Comparison of ENCODE assay signal across 26 mouse cellular contexts in genomic region chr11:6859096-6859495, GRCm38 (mm10). TPM values are rescaled to one million over a fixed set of nuclear protein-coding genes. Genes with fewer than 3 reads are reported as not detected.
DNase-seq lines count a peak whose midpoint lies in the region; ATAC-seq and TF ChIP-seq lines count a peak whose summit lies in the region.
"Had no signal": no experiment of that assay in that cellular context is flagged by ENCODE, and none has a peak within 500 bp of the region (broad histone marks: within the 10 kb centered on the region; RNA-seq: fewer than 3 reads in every experiment).

No protein-coding gene starts in this region.

- H3K36me3 ChIP-seq in hindbrain, embryonic 10.5 days: no peaks in the 10 kb centered on the region
- no peaks in the 10 kb centered on the region for H3K36me3 ChIP-seq in hindbrain, embryonic 12.5 days
- no peaks in the 10 kb centered on the region for H3K36me3 ChIP-seq in midbrain, embryonic 10.5 days
- H3K36me3 ChIP-seq in midbrain, embryonic 14.5 days (ENCODE audit: control insufficient read depth, insufficient read depth, low read length): no peaks in the 10 kb centered on the region
- no peaks in the 10 kb centered on the region for H3K36me3 ChIP-seq in stomach, embryonic 16.5 days (ENCODE audit: control insufficient read depth, insufficient read depth, low read length)
- H3K36me3 ChIP-seq in stomach, postnatal 0 days (ENCODE audit: control insufficient read depth, insufficient read depth, low read length): no peaks in the 10 kb centered on the region
- H3K36me3 ChIP-seq: embryonic facial prominence, embryonic 12.5 days; forebrain, embryonic 12.5 days; heart, embryonic 13.5 days had no signal

- DNase-seq in hindbrain, embryonic 10.5 days (ENCODE audit: low spot score): no peak
- DNase-seq in midbrain, embryonic 10.5 days (ENCODE audit: low spot score): no peak
- no peak for DNase-seq in midbrain, embryonic 14.5 days
- no peak for DNase-seq in stomach, postnatal 0 days (ENCODE audit: low spot score)
- DNase-seq in gastrocnemius, adult 8-10 months (ENCODE audit: low spot score in 2 of 2): no peak
- DNase-seq: adrenal gland, postnatal 10 days; cerebellum, adult 11 months; cerebellum, adult 8-10 months; cerebellum, postnatal 25 days; gastrocnemius, postnatal 14 days; heart, postnatal 36 days had no signal

- no peak overlapping the region for H3K9ac ChIP-seq in hindbrain, embryonic 12.5 days
- H3K9ac ChIP-seq in midbrain, embryonic 14.5 days (replicated peaks; ENCODE audit: low read length): no peak overlapping the region
- no peak overlapping the region for H3K9ac ChIP-seq in stomach, embryonic 16.5 days (ENCODE audit: low read length)
- H3K9ac ChIP-seq in stomach, postnatal 0 days (ENCODE audit: low read length): no peak overlapping the region
- H3K9ac ChIP-seq: embryonic facial prominence, embryonic 12.5 days; forebrain, embryonic 12.5 days; heart, embryonic 13.5 days had no signal

- no peak for ATAC-seq in hindbrain, embryonic 12.5 days (ENCODE audit: low FRiP score)
- no peak for ATAC-seq in midbrain, embryonic 14.5 days (ENCODE audit: low FRiP score, low TSS enrichment)
- 0 out of 2 replicates have a peak, but pooled peaks have one; percentile 13 for ATAC-seq in stomach, embryonic 16.5 days (ENCODE audit: insufficient read depth, low FRiP score)
- no peak for ATAC-seq in stomach, postnatal 0 days (ENCODE audit: low FRiP score, low TSS enrichment)
- ATAC-seq in erythroid progenitor cell, adult 5-6 weeks (replicated peaks; ENCODE audit: low FRiP score, poor library complexity, severe bottlenecking): no peak

- no peak overlapping the region for H3K4me3 ChIP-seq in hindbrain, embryonic 10.5 days
- H3K4me3 ChIP-seq in hindbrain, embryonic 12.5 days: no peak overlapping the region
- no peak overlapping the region for H3K4me3 ChIP-seq in midbrain, embryonic 10.5 days
- no peak overlapping the region for H3K4me3 ChIP-seq in midbrain, embryonic 14.5 days (replicated peaks; ENCODE audit: low read depth, low read length)
- H3K4me3 ChIP-seq in stomach, embryonic 16.5 days (replicated peaks; ENCODE audit: low read length): no peak overlapping the region
- no peak overlapping the region for H3K4me3 ChIP-seq in stomach, postnatal 0 days (ENCODE audit: low read depth, low read length)
- H3K4me3 ChIP-seq: embryonic facial prominence, embryonic 12.5 days; forebrain, embryonic 12.5 days; heart, embryonic 13.5 days had no signal

- WGBS in hindbrain, embryonic 10.5 days: 92% methylated on average over 8 of the region's 8 CpGs
- 93% methylated on average over 8 of the region's 8 CpGs for WGBS in hindbrain, embryonic 12.5 days
- 93% methylated on average over 8 of the region's 8 CpGs for WGBS in midbrain, embryonic 10.5 days
- 89% methylated on average over 8 of the region's 8 CpGs for WGBS in midbrain, embryonic 14.5 days
- WGBS in stomach, embryonic 16.5 days: 85% methylated on average over 8 of the region's 8 CpGs
- 89% methylated on average over 8 of the region's 8 CpGs for WGBS in stomach, postnatal 0 days

- no peaks in the 10 kb centered on the region for H3K27me3 ChIP-seq in hindbrain, embryonic 10.5 days (ENCODE audit: insufficient read depth, poor library complexity, severe bottlenecking)
- no peaks in the 10 kb centered on the region for H3K27me3 ChIP-seq in hindbrain, embryonic 12.5 days
- no peaks in the 10 kb centered on the region for H3K27me3 ChIP-seq in midbrain, embryonic 10.5 days (ENCODE audit: low read depth, poor library complexity, severe bottlenecking)
- H3K27me3 ChIP-seq in midbrain, embryonic 14.5 days (ENCODE audit: control insufficient read depth, insufficient read depth, low read length): no peaks in the 10 kb centered on the region
- H3K27me3 ChIP-seq in stomach, embryonic 16.5 days (ENCODE audit: control insufficient read depth, insufficient read depth, low read length): no peaks in the 10 kb centered on the region
- H3K27me3 ChIP-seq in stomach, postnatal 0 days (ENCODE audit: control insufficient read depth, insufficient read depth, low read length): no peaks in the 10 kb centered on the region
- H3K27me3 ChIP-seq: embryonic facial prominence, embryonic 12.5 days; forebrain, embryonic 12.5 days; heart, embryonic 13.5 days had no signal

- no peak for TF ChIP-seq CTCF in stomach, postnatal 0 days (IDR thresholded peaks at IDR 0.05; ENCODE audit: low read depth)

- no peak for TF ChIP-seq EP300 in stomach, postnatal 0 days (optimal IDR thresholded peaks at IDR 0.05)

- peak overlapping the region; percentile 81 for H3K27ac ChIP-seq in hindbrain, embryonic 10.5 days
- H3K27ac ChIP-seq in hindbrain, embryonic 12.5 days: no peak overlapping the region
- peak overlapping the region; percentile 78 for H3K27ac ChIP-seq in midbrain, embryonic 10.5 days (replicated peaks)
- no peak overlapping the region for H3K27ac ChIP-seq in midbrain, embryonic 14.5 days (replicated peaks; ENCODE audit: low read depth, low read length)
- no peak overlapping the region for H3K27ac ChIP-seq in stomach, embryonic 16.5 days (ENCODE audit: low read length)
- no peak overlapping the region for H3K27ac ChIP-seq in stomach, postnatal 0 days (replicated peaks)
- H3K27ac ChIP-seq: embryonic facial prominence, embryonic 12.5 days; heart, embryonic 13.5 days had no signal

- peaks cover 28% of the 10 kb centered on the region for H3K4me1 ChIP-seq in hindbrain, embryonic 10.5 days (replicated peaks)
- peaks cover 18% of the 10 kb centered on the region for H3K4me1 ChIP-seq in hindbrain, embryonic 12.5 days
- H3K4me1 ChIP-seq in midbrain, embryonic 10.5 days: peaks cover 21% of the 10 kb centered on the region
- H3K4me1 ChIP-seq in midbrain, embryonic 14.5 days (ENCODE audit: control insufficient read depth, insufficient read depth, low read length): peaks cover 8% of the 10 kb centered on the region; the same call in 1 of the 2 replicates
- no peaks in the 10 kb centered on the region for H3K4me1 ChIP-seq in stomach, embryonic 16.5 days (ENCODE audit: control insufficient read depth, insufficient read depth, low read length)
- H3K4me1 ChIP-seq in stomach, postnatal 0 days (replicated peaks; ENCODE audit: control insufficient read depth, insufficient read depth): no peaks in the 10 kb centered on the region

- H3K4me2 ChIP-seq in hindbrain, embryonic 12.5 days (replicated peaks): no peak overlapping the region
- H3K4me2 ChIP-seq in midbrain, embryonic 14.5 days (ENCODE audit: low read length): no peak overlapping the region
- H3K4me2 ChIP-seq in stomach, embryonic 16.5 days (ENCODE audit: low read depth, low read length): no peak overlapping the region
- H3K4me2 ChIP-seq in stomach, postnatal 0 days (replicated peaks; ENCODE audit: low read depth): no peak overlapping the region
- H3K4me2 ChIP-seq: embryonic facial prominence, embryonic 12.5 days; forebrain, embryonic 12.5 days; heart, embryonic 13.5 days had no signal

- no peaks in the 10 kb centered on the region for H3K9me3 ChIP-seq in hindbrain, embryonic 10.5 days
- no peaks in the 10 kb centered on the region for H3K9me3 ChIP-seq in hindbrain, embryonic 12.5 days (replicated peaks)
- H3K9me3 ChIP-seq in midbrain, embryonic 10.5 days (replicated peaks): no peaks in the 10 kb centered on the region
- H3K9me3 ChIP-seq in midbrain, embryonic 14.5 days (ENCODE audit: control insufficient read depth, low read length): no peaks in the 10 kb centered on the region
- no peaks in the 10 kb centered on the region for H3K9me3 ChIP-seq in stomach, embryonic 16.5 days (replicated peaks; ENCODE audit: control insufficient read depth, low read length)
- no peaks in the 10 kb centered on the region for H3K9me3 ChIP-seq in stomach, postnatal 0 days (ENCODE audit: control insufficient read depth, low read length)
- H3K9me3 ChIP-seq: embryonic facial prominence, embryonic 12.5 days; forebrain, embryonic 12.5 days; heart, embryonic 13.5 days had no signal

RNA-seq across cellular contexts. Expression of gene Gm11983, which starts 21.6 kb away (rescaled TPM):
- not detected in 2 replicates for polyA plus RNA-seq in hindbrain, embryonic 10.5 days (2016; fragmentation: Nextera tagmentation; extraction: Ambion mirVana)
- polyA plus RNA-seq in hindbrain, embryonic 12.5 days (2016; fragmentation: Nextera tagmentation; extraction: Ambion mirVana): not detected in 2 replicates
- not detected in 2 replicates for polyA plus RNA-seq in midbrain, embryonic 10.5 days (2016; fragmentation: Nextera tagmentation; extraction: Ambion mirVana)
- polyA plus RNA-seq in midbrain, embryonic 14.5 days (2014; fragmentation: Nextera tagmentation; extraction: Ambion mirVana): not detected in 2 replicates
- polyA plus RNA-seq in stomach, embryonic 16.5 days (2015; fragmentation: Nextera tagmentation; extraction: Ambion mirVana): not detected in 2 replicates
- polyA plus RNA-seq in stomach, postnatal 0 days (2015; fragmentation: Nextera tagmentation; extraction: Ambion mirVana): not detected in 2 replicates
- not detected for total RNA-seq in gastrocnemius, adult 8-10 months (2022)
- total RNA-seq in erythroid progenitor cell, adult 5-6 weeks (2015; ENCODE audit: low replicate concordance): not detected in 2 replicates
- total RNA-seq in erythroid progenitor cell, adult 5-6 weeks (2017; ENCODE audit: low replicate concordance): not detected in 2 replicates
- total RNA-seq: adrenal gland, postnatal 10 days; adrenal gland, postnatal 4 days; gastrocnemius, postnatal 14 days; heart, adult 8-10 months; heart, postnatal 36 days; MEL had no signal
- polyA plus RNA-seq: brain, embryonic 14.5 days; C2C12; cortical plate, adult 2 months; embryonic facial prominence, embryonic 12.5 days; forebrain, embryonic 12.5 days; forebrain, embryonic 16.5 days; gonadal fat pad, adult 2 months; heart, embryonic 13.5 days; heart, postnatal 0 days had no signal

Comparison
In these comparisons a context has a peak if more than half of its experiments do, and no peak if none do; other contexts are left out.
1. H3K27ac ChIP-seq: peak in hindbrain, embryonic 10.5 days (single experiment) and midbrain, embryonic 10.5 days (single experiment); none in hindbrain, embryonic 12.5 days (single experiment), midbrain, embryonic 14.5 days (single experiment), stomach, embryonic 16.5 days (single experiment) and stomach, postnatal 0 days (single experiment).